Mouse (Mus musculus): ENCODE results near the gene Slc29a1.
A peak's percentile ranks its signal among the peaks of the same experiment; 100 is the strongest.

Slc29a1 gene

DNA sequence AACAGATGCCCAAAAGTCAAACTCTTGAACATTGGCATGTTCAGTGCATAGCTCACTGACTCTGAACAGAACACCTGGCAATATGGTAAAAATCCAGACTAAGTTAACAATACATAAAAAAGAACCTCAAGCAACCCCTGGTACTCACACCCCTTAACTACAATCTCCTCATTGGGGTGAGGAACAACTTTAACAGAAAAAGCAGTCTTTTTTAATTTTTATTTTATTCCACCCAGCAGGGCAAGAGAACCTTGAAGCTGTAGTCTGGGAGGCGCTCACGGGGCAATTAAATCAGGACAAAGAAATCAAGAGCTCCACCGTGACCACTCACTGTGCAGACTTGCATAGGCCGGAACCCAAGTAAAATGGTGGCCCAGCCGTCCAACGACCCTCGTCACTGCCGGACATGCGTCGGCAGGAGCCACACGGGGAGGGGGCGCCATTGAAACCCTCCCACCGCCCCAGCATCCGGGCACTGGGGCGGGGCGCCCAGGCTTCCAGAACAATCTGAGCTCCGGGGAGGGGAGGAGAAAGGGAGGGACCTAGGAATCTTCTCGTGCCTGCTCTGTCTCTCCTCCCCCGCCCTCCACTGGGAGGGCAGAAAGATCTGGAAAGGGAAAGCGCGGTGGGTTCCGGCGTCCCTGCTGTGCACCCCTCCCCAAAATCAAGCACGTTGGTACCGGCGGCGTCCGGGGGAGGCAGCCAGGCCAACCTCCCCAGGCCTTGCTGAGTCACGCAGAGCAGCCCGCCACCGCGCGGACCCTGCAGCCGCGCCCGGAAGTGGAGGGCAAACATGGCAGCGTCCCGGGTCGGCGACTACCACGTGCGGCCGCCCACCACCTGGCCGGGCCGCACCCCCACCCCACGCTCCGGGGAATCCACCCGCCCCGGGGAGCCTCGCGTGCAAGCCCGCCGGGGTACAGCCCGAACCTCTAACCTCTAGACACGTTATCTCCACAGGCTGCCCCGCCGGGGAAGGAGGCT lies 27.0 kb downstream of the Slc29a1 start:
- peak; percentile 77 to 78 for DNase-seq (ENCODE audit: low spot score in 2 of 2)

DNA sequence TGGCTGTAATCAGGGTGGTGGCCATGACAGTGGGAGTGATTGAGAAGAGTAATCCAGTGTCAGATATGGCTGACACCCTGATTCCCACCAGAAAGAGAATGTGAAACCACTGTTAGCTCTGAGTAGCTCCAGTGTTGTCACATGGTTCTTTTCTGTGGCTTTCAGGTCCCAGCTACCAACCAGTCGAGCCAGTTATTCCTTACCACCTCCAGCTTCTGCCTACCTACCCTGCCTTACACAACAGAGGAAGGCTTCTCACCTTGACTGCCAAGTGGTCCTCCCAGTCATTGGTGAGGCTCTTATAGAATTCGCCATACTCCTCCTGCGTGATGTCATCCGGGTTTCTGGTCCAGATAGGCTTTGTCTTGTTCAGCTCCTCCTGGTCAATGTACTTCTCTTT lies 29.4 kb downstream of the Slc29a1 start:
- DNase-seq (ENCODE audit: low spot score in 2 of 2), result no peak

DNA sequence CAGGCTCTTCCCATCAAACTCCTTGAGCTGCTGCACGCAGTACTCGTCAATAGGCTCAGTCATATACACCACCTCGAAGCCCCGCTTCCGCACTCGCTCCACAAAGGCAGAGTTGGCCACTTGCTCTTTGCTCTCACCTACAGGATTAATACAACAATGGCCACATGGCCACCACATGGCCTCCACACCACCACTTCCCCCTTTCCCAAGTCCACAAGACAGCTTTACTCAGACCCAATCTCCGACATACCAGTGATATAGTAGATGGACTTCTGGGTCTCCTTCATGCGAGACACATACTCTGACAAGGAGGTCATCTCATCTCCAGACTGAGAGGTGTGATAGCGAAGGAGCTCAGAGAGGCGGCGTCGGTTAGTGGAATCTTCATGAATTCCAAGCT lies 30.4 kb downstream of the Slc29a1 start:
- no peak for DNase-seq (ENCODE audit: low spot score in 2 of 2)

DNA sequence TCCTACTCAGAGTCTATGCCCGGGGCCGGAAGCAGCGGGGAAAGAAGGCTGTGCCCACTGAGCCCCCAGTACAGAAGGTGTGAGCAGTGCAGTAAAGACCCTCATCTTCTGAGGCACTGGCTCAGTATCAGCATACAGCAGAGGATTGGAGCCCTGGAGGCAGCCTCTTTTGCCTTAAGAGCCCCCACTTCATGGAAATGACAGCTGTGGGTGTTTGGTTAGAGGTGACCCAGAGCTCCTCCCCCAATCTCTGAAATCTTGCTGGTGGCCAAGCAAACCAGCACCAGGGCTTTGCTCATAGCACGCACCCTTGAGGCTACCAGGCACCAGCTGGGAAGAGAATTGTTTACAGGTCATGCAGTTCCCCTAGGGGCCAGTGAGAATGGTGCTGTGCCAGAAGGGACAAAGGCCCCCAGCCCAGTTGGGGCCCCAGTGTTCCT lies 32.2 kb downstream of the Slc29a1 start:
- DNase-seq (ENCODE audit: low spot score in 2 of 2), result no peak

DNA sequence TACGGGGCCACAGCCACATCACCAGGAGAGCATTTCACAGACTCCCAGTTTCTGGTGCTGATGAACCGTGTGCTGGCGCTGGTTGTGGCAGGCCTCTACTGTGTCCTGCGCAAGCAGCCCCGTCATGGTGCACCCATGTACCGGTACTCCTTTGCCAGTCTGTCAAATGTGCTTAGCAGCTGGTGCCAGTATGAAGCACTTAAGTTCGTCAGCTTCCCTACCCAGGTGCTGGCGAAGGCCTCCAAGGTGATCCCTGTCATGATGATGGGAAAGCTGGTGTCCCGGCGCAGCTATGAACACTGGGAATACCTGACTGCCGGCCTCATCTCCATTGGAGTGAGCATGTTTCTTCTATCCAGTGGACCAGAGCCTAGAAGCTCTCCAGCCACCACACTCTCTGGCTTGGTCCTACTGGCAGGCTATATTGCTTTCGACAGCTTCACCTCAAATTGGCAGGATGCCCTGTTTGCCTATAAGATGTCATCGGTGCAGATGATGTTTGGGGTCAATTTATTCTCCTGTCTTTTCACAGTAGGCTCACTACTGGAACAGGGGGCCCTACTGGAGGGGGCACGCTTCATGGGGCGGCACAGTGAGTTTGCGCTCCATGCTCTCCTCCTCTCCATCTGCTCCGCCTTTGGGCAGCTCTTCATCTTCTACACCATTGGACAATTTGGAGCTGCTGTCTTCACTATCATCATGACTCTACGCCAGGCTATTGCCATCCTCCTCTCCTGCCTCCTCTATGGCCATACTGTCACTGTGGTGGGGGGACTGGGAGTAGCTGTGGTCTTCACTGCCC lies 32.8 kb downstream of the Slc29a1 start:
- no peak for DNase-seq (ENCODE audit: low spot score in 2 of 2)

DNA sequence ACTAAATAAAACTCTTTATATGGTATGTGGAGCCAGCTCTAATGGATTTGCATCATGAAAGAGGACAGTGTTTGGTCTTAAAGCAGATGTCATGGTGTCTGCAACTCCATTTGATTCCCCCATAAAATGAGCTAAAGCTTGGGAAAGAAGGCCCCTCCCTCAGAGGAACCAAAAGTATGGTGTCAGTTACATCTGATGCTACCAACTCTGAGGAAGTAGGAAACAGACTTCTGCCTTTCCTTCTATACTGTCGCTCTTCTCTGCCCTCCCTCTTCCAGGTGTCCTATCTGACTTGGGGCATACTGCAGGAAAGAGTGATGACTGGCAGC lies 33.4 kb downstream of the Slc29a1 start:
- DNase-seq (ENCODE audit: low spot score in 2 of 2), result no peak

DNA sequence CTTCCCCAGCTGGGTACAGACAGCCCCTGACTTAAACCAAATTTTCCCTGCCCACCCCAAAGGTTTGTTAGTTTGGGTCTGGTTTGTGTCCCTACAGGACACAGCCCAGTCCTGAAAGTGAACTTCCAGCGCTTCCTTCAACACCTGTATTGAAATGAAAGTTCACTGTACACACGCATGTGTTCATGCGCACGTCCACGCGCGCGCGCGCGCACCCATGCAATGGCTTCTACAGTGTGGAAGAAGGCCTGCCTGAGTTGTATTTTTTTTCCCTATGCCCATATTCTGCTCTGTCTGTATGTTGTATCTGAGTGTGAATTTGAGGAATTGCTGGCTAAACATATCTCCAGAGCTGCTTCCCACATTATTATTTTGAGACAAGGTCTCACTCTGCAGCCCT lies 34.3 kb downstream of the Slc29a1 start:
- no peak for DNase-seq (ENCODE audit: low spot score in 2 of 2)

DNA sequence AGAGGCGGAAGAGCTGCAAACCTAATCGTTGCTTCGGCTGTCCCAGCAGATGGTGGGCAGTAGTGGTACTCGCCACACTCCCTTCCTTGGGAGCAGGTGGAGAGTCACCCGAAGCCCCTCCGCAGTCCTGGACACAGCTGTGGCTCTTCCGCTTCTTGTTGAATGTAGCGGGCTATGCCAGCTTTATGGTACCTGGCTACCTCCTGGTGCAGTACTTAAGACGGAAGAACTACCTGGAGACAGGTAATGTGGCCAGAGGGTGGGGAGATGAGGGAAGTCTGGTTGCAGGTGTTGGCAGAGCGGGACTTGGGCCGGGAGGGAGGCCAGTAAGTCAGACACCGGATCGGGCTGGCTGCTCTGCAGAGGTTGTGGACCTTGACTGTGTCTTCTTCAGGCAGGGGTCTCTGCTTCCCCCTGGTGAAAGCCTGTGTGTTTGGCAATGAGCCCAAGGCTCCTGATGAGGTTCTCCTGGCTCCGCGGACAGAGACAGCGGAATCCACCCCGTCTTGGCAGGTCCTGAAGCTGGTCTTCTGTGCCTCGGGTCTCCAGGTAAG lies 34.8 kb downstream of the Slc29a1 start:
- DNase-seq (ENCODE audit: low spot score in 2 of 2), result no peak

DNA sequence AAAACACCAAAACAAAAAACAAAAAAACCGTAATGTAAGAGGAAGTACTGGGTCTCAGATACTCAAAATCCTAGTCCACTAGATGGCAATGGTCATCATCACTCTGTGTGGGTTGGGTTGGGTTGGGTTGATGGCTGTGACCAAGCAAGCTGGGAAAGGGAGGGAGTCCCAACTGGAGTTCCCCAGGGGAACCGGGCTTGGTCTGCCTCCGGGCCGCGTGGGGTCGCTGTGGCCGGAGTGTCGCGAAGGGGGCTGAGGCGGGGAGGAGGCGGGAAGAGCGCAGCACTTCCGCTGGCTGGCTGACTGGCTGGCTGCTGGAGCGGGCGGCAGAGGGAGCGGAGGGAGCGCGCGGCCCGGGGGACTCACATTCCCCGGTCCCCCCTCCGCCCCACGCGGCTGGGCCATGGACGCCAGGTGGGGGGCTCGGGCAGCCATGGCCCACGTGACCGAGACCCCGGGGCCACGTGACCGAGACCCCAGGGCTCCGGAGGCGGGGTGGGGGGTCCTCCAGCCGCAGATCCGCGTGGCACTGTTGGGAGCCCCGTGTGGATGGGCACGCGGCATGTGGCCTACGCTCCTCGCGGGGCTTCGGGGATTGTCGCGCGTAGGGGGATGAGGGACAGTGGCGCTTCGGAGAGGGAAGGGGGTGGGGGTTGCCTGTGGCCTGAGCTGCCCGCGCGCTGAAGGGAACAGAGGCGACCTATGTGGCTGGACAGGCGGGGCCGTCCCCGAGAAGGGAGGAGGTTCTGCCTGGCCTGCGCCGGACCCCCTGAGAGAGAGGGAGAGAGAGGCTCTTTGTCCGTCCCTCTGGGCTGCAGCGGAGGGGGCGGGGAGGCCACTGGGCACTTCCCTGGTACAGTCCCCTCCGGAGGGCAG lies 35.5 kb downstream of the Slc29a1 start, which contains the start of gene Slc35b2:
Gene Slc35b2, plus strand, starts transcription at position 220 of the 876 bp plus-strand sequence.
- peak; percentile 94 to 96 for DNase-seq (ENCODE audit: low spot score in 2 of 2)

DNA sequence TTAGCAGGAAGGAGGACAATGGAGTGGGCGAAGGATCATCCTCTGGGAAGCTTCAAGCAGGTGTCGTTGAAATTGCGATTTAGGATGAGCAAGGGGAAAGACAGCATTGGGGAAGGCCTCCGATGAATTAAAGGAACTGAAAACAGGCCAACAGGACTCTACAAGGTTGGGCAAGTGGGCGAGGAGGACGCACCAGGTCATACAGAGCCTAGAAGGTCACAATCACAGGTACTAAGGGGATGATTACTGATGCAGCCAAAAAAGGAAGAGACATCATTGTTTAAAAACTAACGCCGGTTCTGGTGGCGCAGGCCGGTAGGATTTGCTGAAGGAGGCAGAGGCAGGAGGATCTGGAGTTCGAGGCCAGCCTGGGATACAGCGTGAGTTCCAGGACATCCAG lies 36.2 kb downstream of the Slc29a1 start:
- no peak for DNase-seq (ENCODE audit: low spot score in 2 of 2)

DNA sequence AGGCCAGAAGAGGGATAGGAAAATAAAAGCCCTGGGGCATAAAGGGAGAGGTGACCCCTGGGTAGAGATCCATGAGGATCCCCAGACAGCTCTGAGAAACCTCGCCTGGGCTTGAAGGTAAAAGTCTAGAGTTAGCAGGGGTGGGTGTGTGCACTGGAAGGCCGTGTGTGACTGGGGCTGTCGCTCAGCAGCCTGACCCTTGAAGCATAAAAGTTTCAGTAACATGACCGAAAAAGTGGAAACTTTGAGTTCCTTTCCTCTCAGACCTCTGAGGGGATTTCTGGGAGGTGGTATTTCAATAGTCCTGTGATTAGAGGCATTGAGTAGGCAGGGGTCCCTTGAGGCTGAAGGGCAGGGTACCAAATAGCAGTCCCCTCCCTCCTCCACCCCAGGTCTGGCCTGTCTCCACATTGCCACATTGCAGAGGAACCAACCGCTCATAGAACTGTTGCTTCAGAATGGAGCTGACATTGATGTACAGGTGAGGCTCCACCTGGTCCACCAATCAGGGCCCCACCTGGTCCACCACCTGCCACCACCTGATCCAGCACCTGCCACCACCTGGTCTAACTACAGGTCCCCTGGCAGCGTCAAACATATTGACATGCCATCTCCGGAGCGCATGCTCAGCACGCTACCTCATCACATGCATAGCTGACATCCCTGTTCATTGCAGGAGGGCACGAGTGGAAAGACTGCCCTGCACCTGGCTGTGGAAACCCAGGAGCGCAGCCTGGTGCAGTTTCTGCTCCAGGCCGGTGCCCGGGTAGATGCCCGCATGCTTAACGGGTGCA lies 39.5 kb downstream of the Slc29a1 start:
- DNase-seq (ENCODE audit: low spot score in 2 of 2), result no peak

DNA sequence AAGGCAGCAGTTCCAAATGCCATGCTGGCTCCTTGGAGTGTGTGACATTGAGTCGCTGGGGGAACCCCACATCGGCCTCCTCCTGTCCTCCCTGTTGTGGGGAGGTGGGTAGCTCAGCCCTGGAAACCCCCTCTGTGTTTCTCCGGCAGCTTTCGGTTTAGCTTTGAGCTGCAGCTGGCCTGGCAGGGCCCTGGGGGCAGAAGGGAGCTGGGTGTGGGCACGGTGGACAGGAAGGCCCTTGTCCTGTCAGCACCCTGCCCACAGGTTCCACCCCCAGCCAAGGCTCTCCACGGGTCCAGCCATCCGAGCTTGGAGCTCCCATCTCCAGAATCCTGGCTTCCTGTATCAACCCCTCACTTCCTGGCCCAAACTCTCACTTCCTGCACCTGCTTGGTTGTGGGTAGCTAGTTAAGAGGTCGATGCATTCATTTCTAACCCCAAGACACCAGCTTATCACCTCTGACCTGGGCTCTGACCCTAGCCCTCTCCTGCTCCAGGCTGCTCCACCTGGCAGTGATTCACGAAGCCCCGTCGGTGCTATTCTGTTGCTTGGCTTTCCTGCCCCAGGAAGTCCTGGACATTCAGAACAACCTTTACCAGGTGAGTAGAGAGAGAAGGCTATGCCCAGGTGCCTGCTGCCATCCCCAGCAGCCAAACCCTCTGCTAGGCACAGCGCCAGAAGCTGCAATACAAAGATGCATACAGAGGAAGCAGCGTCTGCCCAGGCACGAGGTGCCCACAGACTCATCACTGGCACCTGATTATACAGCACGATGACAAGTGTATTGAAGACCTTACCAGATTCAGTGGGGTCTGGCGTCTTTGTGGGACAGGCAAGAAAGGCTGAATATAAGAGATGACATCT lies 41.2 kb downstream of the Slc29a1 start:
- no peak for DNase-seq (ENCODE audit: low spot score in 2 of 2)

DNA sequence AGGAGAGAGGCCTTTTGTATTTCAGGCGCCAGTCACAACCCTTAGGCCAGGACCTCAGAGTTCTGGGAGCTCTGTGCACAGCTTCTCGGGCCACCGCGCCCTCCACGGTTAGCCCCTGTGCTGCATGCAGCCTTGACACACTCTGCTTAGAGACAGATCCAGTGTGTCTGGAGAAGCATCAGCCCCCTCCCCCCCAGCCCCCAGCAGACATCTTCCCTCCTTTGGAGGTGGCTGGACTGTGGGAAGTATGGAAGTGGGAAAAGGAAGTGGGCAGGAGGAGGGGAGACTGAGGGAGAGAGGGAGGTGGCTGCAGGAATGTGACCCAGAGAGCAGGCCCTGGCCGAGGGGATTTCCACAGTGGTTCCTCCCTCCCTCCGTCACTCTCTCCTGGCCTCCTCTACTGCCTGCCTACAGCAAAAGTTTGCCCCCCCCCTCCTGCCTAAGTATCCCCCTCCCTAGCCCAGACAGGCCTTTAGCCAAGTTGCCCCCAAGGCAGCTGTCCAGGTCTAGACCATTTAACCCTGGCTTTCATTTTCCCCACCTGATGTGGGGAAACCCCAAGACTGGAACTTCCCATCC lies 42.1 kb downstream of the Slc29a1 start:
- DNase-seq (ENCODE audit: low spot score in 2 of 2), result no peak

DNA sequence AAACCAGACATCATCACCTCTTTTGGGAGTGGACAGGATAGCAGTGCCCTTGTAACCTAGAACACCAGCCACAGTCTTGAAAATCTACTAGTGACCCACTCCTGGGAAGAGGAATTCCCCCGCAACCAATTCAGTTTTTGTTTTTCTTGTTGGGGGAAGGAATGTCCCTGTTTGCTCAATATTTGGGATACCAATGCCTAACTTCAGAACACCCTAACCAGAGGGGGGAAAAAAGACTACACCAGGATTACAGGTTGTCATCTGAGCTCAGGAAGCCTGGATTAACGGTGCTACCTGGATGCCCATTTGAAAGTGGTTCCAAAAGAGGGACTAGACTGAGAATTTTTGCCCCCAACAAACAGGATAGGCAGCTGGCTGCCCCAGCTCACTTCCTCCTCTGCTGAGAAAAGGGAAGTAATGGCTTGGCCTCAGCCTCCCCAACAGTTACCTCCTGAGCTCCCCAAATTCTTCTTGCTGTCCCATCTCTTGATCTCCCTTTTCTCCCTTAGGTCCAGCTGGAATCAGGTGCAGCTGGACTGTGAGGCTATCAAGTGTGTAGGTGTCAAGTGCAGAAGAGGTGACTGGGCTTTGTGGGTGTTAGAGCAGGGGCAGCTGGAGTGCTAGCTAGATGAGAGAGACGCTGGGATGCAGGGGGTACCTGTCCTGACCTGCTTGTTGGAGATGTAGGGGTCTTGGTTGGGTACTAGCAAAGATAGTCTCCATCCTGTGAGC lies 42.7 kb downstream of the Slc29a1 start:
- no peak for DNase-seq (ENCODE audit: low spot score in 2 of 2)

DNA sequence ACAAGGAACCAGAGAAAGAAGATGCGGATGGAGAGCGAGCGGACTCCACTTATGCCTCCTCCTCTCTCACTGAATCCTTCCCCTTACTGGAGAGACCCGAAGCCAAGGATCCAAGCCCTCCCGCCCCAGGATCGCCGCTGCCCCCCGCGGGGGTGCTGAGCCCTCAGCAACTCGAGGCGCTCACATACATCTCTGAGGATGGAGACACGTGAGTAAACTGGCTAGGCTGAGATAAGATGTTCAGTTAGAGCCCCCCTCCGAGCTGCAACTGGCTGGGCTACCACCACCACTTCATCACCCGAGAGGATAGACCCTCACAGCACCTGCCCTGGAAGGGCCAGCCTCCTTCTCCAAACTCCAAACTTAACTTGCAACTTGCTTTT lies 43.3 kb downstream of the Slc29a1 start:
- no peak for DNase-seq (ENCODE audit: low spot score in 2 of 2)

DNA sequence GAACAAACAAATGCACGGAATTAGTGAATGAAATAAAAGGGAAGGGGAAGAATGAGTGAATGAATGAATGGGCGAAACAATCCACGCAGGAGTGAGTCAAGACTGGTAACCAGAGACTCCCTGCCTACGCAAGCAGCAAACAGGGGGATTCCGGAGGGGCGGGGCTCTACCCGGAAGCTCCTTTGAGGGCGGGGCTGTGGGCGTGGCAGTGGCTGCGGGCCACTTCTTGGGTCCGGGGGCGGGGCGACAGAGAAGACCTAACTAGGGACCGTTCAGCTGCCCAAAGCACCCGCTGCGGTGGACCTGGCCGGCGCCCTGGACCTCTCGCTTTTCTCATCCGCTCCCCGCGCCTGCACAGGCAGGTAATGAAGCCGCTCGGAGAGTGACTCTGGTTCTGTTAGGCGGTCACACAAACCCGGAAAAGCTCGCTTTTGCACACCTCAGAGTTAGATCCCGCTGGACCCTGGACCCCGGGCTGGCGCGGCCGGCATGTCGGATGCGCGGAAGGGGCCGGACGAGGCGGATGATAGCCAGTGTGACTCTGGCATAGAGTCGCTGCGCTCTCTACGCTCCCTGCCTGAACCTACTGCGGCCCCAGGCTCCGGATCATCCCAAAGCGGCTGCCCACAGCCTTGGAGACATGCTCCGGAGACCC lies 43.8 kb downstream of the Slc29a1 start, which contains the start of gene Nfkbie:
Gene Nfkbie, plus strand, starts transcription at position 252 of the 655 bp plus-strand sequence.
- DNase-seq (ENCODE audit: low spot score in 2 of 2), result peak; percentile 88 to 95

DNA sequence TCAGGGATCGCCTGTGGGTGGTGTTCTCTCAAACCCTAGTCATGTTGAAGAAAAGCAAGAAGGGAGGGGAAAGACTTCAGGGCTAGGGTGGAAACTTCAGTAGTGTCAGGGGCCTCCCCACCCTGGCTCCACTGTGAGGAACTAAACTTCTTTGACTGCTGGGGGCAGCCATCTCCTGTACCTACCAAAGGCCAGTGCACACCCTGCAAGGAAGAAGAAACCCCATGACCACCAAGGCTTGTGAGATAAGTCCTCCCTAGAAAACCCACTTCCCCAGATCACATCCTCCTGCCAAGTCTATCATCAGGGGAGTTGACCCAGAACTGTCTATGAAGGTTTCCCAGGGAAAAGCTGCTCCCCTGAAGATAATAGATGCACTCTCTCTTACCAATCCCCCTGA lies 45.0 kb downstream of the Slc29a1 start:
- no peak for DNase-seq (ENCODE audit: low spot score in 2 of 2)

DNA sequence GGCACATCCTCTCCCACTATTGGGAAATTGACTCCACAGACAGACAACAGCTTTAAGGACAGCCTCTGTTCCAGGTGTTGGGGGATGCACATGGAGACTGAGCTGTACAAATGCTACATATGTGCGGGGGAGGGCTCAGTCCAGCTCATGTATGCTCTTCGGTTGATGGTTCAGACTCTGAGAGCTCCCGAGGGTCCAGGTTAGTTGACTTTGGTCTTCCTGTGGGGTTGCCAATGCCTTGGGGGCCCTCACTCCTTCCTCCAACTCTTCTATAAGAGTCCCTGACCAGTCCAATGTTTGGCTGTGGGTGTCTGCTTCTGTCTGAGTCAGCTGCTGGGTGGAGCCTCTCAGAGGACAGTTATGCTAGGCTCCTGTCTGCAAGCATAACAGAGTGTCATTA lies 46.3 kb downstream of the Slc29a1 start:
- no peak for DNase-seq (ENCODE audit: low spot score in 2 of 2)

All from urinary bladder, postnatal 4 days (tissue).